Mouse (Mus musculus): ENCODE data around the gene Vps33a. TPM values are rescaled to one million over a fixed set of nuclear protein-coding genes. Genes with fewer than 3 reads are reported as not detected.

Vps33a gene
- polyA plus RNA-seq, 1 experiment = 20.5 TPM

- TF ChIP-seq POLR2A (IDR thresholded peaks at IDR 0.05; ENCODE audit: insufficient read depth, low read length) = no peak
- no peak for TF ChIP-seq CTCF (IDR thresholded peaks at IDR 0.05; ENCODE audit: low read depth, low read length)
- no peak for TF ChIP-seq EP300 (IDR thresholded peaks at IDR 0.05; ENCODE audit: insufficient read depth, low read depth, low read length)
- Histone ChIP-seq H3K27ac (ENCODE audit: insufficient read depth, low read length) (no peak overlapping the region), H3K9me3 (replicated peaks; ENCODE audit: control insufficient read depth, insufficient read depth, low read length, poor library complexity, severe bottlenecking) (no peaks in the 10 kb centered on the region), H3K27me3 (ENCODE audit: control insufficient read depth, insufficient read depth, low read length, poor library complexity, severe bottlenecking) (no peaks in the 10 kb centered on the region), H3K36me3 (ENCODE audit: control insufficient read depth, insufficient read depth, low read length, poor library complexity, severe bottlenecking) (no peaks in the 10 kb centered on the region), H3K9ac (ENCODE audit: low read depth, poor library complexity, severe bottlenecking) (no peak overlapping the region), H3K4me3 (ENCODE audit: low read depth, low read length) (no peak overlapping the region), H3K4me1 (ENCODE audit: control insufficient read depth, insufficient read depth, low read length) (no peaks in the 10 kb centered on the region)
These were observed 3.9 kb upstream of the Vps33a start for GRCm38 (mm10) chr5:123576696-123577095.

GRCm38 (mm10) chr5:123573362-123573761 is 524 bp upstream of the Vps33a start:
- no peaks in the 10 kb centered on the region for H3K27me3 ChIP-seq (ENCODE audit: control insufficient read depth, insufficient read depth, low read length, poor library complexity, severe bottlenecking)
- H3K36me3 ChIP-seq (ENCODE audit: control insufficient read depth, insufficient read depth, low read length, poor library complexity, severe bottlenecking) = no peaks in the 10 kb centered on the region; the same call in 1 of the 2 replicates
- H3K27ac ChIP-seq (ENCODE audit: insufficient read depth, low read length) = no peak overlapping the region
- H3K9ac ChIP-seq (ENCODE audit: low read depth, poor library complexity, severe bottlenecking) = no peak overlapping the region
- TF ChIP-seq POLR2A (IDR thresholded peaks at IDR 0.05; ENCODE audit: insufficient read depth, low read length) (no peak), CTCF (IDR thresholded peaks at IDR 0.05; ENCODE audit: low read depth, low read length) (no peak), EP300 (IDR thresholded peaks at IDR 0.05; ENCODE audit: insufficient read depth, low read depth, low read length) (no peak)
- H3K4me3 ChIP-seq (ENCODE audit: low read depth, low read length) = no peak overlapping the region
- H3K4me1 ChIP-seq (ENCODE audit: control insufficient read depth, insufficient read depth, low read length) = no peaks in the 10 kb centered on the region
- no peaks in the 10 kb centered on the region for H3K9me3 ChIP-seq (replicated peaks; ENCODE audit: control insufficient read depth, insufficient read depth, low read length, poor library complexity, severe bottlenecking)

- TF ChIP-seq POLR2A (IDR thresholded peaks at IDR 0.05; ENCODE audit: insufficient read depth, low read length) (no peak), CTCF (IDR thresholded peaks at IDR 0.05; ENCODE audit: low read depth, low read length) (no peak), EP300 (IDR thresholded peaks at IDR 0.05; ENCODE audit: insufficient read depth, low read depth, low read length) (no peak)
- Histone ChIP-seq H3K4me3 (ENCODE audit: low read depth, low read length) (no peak overlapping the region), H3K4me1 (ENCODE audit: control insufficient read depth, insufficient read depth, low read length) (no peaks in the 10 kb centered on the region), H3K36me3 (ENCODE audit: control insufficient read depth, insufficient read depth, low read length, poor library complexity, severe bottlenecking) (peaks cover 5% of the 10 kb centered on the region; the same call in 1 of the 2 replicates), H3K9ac (ENCODE audit: low read depth, poor library complexity, severe bottlenecking) (no peak overlapping the region), H3K27me3 (ENCODE audit: control insufficient read depth, insufficient read depth, low read length, poor library complexity, severe bottlenecking) (no peaks in the 10 kb centered on the region), H3K27ac (ENCODE audit: insufficient read depth, low read length) (no peak overlapping the region), H3K9me3 (replicated peaks; ENCODE audit: control insufficient read depth, insufficient read depth, low read length, poor library complexity, severe bottlenecking) (no peaks in the 10 kb centered on the region)
These were observed 11.7 kb downstream of the Vps33a start for GRCm38 (mm10) chr5:123561128-123561527.

GRCm38 (mm10) chr5:123559588-123559987 is 13.2 kb downstream of the Vps33a start:
- Histone ChIP-seq H3K27ac (ENCODE audit: insufficient read depth, low read length) (no peak overlapping the region), H3K36me3 (ENCODE audit: control insufficient read depth, insufficient read depth, low read length, poor library complexity, severe bottlenecking) (peaks cover 2% of the 10 kb centered on the region; the same call in 1 of the 2 replicates), H3K4me3 (ENCODE audit: low read depth, low read length) (no peak overlapping the region), H3K9me3 (replicated peaks; ENCODE audit: control insufficient read depth, insufficient read depth, low read length, poor library complexity, severe bottlenecking) (no peaks in the 10 kb centered on the region), H3K4me1 (ENCODE audit: control insufficient read depth, insufficient read depth, low read length) (no peaks in the 10 kb centered on the region), H3K27me3 (ENCODE audit: control insufficient read depth, insufficient read depth, low read length, poor library complexity, severe bottlenecking) (no peaks in the 10 kb centered on the region), H3K9ac (ENCODE audit: low read depth, poor library complexity, severe bottlenecking) (no peak overlapping the region)
- no peak for TF ChIP-seq CTCF (IDR thresholded peaks at IDR 0.05; ENCODE audit: low read depth, low read length)
- TF ChIP-seq EP300 (IDR thresholded peaks at IDR 0.05; ENCODE audit: insufficient read depth, low read depth, low read length) = no peak
- no peak for TF ChIP-seq POLR2A (IDR thresholded peaks at IDR 0.05; ENCODE audit: insufficient read depth, low read length)

GRCm38 (mm10) chr5:123556451-123556850 is 16.4 kb downstream of the Vps33a start:
- no peak overlapping the region for H3K27ac ChIP-seq (ENCODE audit: insufficient read depth, low read length)
- H3K36me3 ChIP-seq (ENCODE audit: control insufficient read depth, insufficient read depth, low read length, poor library complexity, severe bottlenecking) = no peaks in the 10 kb centered on the region
- H3K4me3 ChIP-seq (ENCODE audit: low read depth, low read length) = no peak overlapping the region
- no peak overlapping the region for H3K9ac ChIP-seq (ENCODE audit: low read depth, poor library complexity, severe bottlenecking)
- H3K27me3 ChIP-seq (ENCODE audit: control insufficient read depth, insufficient read depth, low read length, poor library complexity, severe bottlenecking) = no peaks in the 10 kb centered on the region
- H3K4me1 ChIP-seq (ENCODE audit: control insufficient read depth, insufficient read depth, low read length) = no peaks in the 10 kb centered on the region
- H3K9me3 ChIP-seq (replicated peaks; ENCODE audit: control insufficient read depth, insufficient read depth, low read length, poor library complexity, severe bottlenecking) = no peaks in the 10 kb centered on the region
- no peak for TF ChIP-seq EP300 (IDR thresholded peaks at IDR 0.05; ENCODE audit: insufficient read depth, low read depth, low read length)
- TF ChIP-seq CTCF (IDR thresholded peaks at IDR 0.05; ENCODE audit: low read depth, low read length) = no peak
- TF ChIP-seq POLR2A (IDR thresholded peaks at IDR 0.05; ENCODE audit: insufficient read depth, low read length) = no peak

- H3K27ac ChIP-seq (ENCODE audit: insufficient read depth, low read length) = no peak overlapping the region
- no peak for TF ChIP-seq CTCF (IDR thresholded peaks at IDR 0.05; ENCODE audit: low read depth, low read length)
- TF ChIP-seq POLR2A (IDR thresholded peaks at IDR 0.05; ENCODE audit: insufficient read depth, low read length) = no peak
- no peak for TF ChIP-seq EP300 (IDR thresholded peaks at IDR 0.05; ENCODE audit: insufficient read depth, low read depth, low read length)
- H3K9me3 ChIP-seq (replicated peaks; ENCODE audit: control insufficient read depth, insufficient read depth, low read length, poor library complexity, severe bottlenecking) = no peaks in the 10 kb centered on the region
- H3K36me3 ChIP-seq (ENCODE audit: control insufficient read depth, insufficient read depth, low read length, poor library complexity, severe bottlenecking) = no peaks in the 10 kb centered on the region
- H3K27me3 ChIP-seq (ENCODE audit: control insufficient read depth, insufficient read depth, low read length, poor library complexity, severe bottlenecking) = no peaks in the 10 kb centered on the region
- H3K4me1 ChIP-seq (ENCODE audit: control insufficient read depth, insufficient read depth, low read length) = no peaks in the 10 kb centered on the region
- H3K4me3 ChIP-seq (ENCODE audit: low read depth, low read length) = no peak overlapping the region
- no peak overlapping the region for H3K9ac ChIP-seq (ENCODE audit: low read depth, poor library complexity, severe bottlenecking)
These were observed 17.1 kb downstream of the Vps33a start for GRCm38 (mm10) chr5:123555693-123556092.
